Mouse (Mus musculus): ENCODE measurements at regions not wholly inside any gene's neighbourhood (a gene's known extent, or its start where the extent isn't known, plus 50 kb on each side); places are given as distances from the start of the nearest gene placed in this dataset.

DNA sequence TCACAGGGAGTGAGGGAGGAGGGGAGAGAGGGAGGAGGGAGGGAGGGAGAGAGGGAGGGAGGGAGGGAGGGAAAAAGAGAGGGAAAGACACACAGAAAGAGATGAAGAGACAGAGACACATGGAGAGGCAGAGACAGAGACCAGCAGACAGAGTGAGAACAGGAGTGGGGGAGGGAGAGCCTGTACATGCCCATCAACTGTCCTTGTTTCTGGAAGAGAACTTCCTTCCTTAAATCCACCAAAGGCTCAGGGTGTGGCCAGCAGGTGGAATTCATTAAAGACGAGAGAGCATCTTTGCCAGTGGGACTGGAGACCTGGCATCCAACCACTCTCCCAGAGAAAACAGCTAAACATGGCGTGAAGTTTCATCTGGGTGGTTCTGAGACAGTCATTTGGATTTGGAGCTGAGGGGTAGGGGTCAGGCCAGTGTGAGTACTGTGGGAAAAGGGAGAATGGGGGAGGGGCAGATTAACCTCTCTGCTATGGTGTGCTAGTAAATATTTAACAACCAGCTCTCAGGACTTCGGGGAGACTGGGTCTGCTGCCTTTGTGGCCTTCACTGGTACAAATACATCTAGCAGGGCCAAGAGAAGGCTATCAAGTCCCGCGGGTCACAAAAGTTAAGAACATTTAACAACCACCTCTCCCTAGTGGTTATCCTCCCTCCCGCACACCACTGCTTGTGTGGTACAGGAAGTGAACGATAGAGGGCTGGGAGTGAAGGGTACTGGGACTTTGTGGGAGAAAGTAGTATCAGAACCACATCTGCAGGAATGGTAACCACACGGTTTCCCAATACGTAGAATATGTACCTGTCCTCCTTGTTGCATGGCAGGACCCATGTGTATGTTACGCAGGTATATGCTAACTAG, 148.7 kb downstream of the Wnt5a start:
- TF ChIP-seq CTCF (IDR thresholded peaks at IDR 0.05; ENCODE audit: low read depth) (no peak), EP300 (optimal IDR thresholded peaks at IDR 0.05) (no peak)
